Mouse (Mus musculus) midbrain, postnatal 0 days (tissue): ENCODE measurements around the gene Card10. TPM values are rescaled to one million over a fixed set of nuclear protein-coding genes. Genes with fewer than 3 reads are reported as not detected.

Source experiments
- ATAC-seq: fragments of 200-750 bp; cut with Nextera tagmentation; 2 replicates; pipeline ENCODE4 v1.8.0; 2017; ENCODE audit warnings: moderate number of reproducible peaks, mild to moderate bottlenecking, moderate TSS enrichment, moderate library complexity; ENCODE audit not compliant: low FRiP score
- DNase-seq: peaks from one replicate; pipeline ENCODE4 v3.0.0-alpha.2; 2015; ENCODE audit warnings: low spot score
- H3K27ac ChIP-seq: fragments of 300-500 bp; sonication (generic); 2 replicates; pipeline ENCODE4 v1.5.1; 2014; ENCODE audit warnings: low read depth, mild to moderate bottlenecking, low read length, mixed read lengths
- H3K27me3 ChIP-seq: fragments of 300-500 bp; sonication (generic); 2 replicates; pipeline ENCODE4 v1.6.1; 2014; ENCODE audit warnings: low read length, control low read depth, mixed read lengths; ENCODE audit not compliant: insufficient read depth
- H3K36me3 ChIP-seq: fragments of 300-500 bp; sonication (generic); 2 replicates; pipeline ENCODE4 v1.6.1; 2014; ENCODE audit warnings: low read length, control low read depth, mixed read lengths; ENCODE audit not compliant: insufficient read depth
- H3K4me1 ChIP-seq: fragments of 300-500 bp; sonication (generic); 2 replicates; pipeline ENCODE4 v1.6.1; 2014; ENCODE audit warnings: mild to moderate bottlenecking, control low read depth, antibody characterized with exemption, low read length, mixed read lengths; ENCODE audit not compliant: insufficient read depth
- H3K4me2 ChIP-seq: fragments of 300-500 bp; sonication (generic); 2 replicates; pipeline ENCODE4 v1.6.1; 2014; ENCODE audit warnings: low read depth, mild to moderate bottlenecking, low read length, mixed read lengths; ENCODE audit not compliant: poor library complexity, severe bottlenecking
- H3K4me3 ChIP-seq: fragments of 300-500 bp; sonication (generic); 2 replicates; pipeline ENCODE4 v1.5.1; 2014; ENCODE audit warnings: low read depth, mild to moderate bottlenecking, low read length, moderate library complexity
- H3K9ac ChIP-seq: fragments of 300-500 bp; sonication (generic); replicated peaks from 2 replicates; pipeline ENCODE4 v1.6.1; 2014; ENCODE audit warnings: mild to moderate bottlenecking, low read length, moderate library complexity, mixed read lengths; ENCODE audit not compliant: poor library complexity, severe bottlenecking
- H3K9me3 ChIP-seq: fragments of 300-500 bp; sonication (generic); 2 replicates; pipeline ENCODE4 v1.6.1; 2016; ENCODE audit warnings: low read length, control low read depth
- CTCF ChIP-seq: IDR thresholded peaks from 2 replicates; pipeline ENCODE4 v1.5.1; 2016; ENCODE audit warnings: antibody characterized with exemption, mild to moderate bottlenecking
- WGBS: fragments of 180-500 bp; shearing (Covaris S2); extraction: QIAGEN DNeasy Blood & Tissue Kit; methylation state at CpG from one replicate; pipeline ENCODE4 v1.1.7; 2014; 5-methylcytosine and 5-hydroxymethylcytosine counted together
- polyA plus RNA-seq: library from polyadenylated mRNA; unstranded; fragments of >200 nt; fragmentation: Nextera tagmentation; extraction: Ambion mirVana; gene quantifications from 2 replicates; pipeline ENCODE4 v1.2.1, GENCODE M21; 2015
- total RNA-seq: library from RNA; depleted of rRNA; stranded (reverse); fragments of >200 nt; gene quantifications from 2 replicates; pipeline ENCODE4 v1.2.3, GENCODE M21; 2014

Card10 gene
- total and polyA plus RNA-seq, 2 experiments from 2014 or later = 0.71 to 2.5 TPM

DNA sequence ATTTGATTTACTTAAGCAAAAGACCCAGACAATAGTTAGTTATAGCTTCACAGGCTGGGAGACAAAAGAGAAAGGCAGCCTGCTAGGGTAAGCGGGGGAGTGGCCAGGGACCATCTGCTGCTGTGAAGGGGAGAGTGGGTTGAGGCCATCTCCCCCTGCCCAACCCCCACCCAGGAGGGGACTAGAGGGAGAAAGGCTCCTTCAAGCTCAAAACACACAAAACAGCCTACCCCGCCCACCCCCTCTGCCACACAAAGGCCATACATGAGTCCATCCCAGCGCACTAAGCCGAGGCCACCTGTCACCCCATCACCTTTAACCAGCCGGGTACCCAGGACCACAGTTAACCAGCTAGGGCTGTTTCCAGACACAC lies 31.9 kb downstream of the Card10 start:
- DNase-seq (peak; percentile 61), ATAC-seq (no peak)
- no peak overlapping the region for H3K4me3 ChIP-seq
- no peaks in the 10 kb centered on the region for H3K36me3 ChIP-seq
- no peaks in the 10 kb centered on the region for H3K27me3 ChIP-seq
- H3K4me2 ChIP-seq = peak overlapping the region; percentile 20; the same call in 1 of the 2 replicates
- no peak overlapping the region for H3K27ac ChIP-seq
- peaks cover 5% of the 10 kb centered on the region; the same call in 1 of the 2 replicates for H3K4me1 ChIP-seq
- WGBS = 19% methylated on average over 5 of the region's 5 CpGs
- H3K9ac ChIP-seq = no peak overlapping the region
- TF ChIP-seq CTCF = no peak
- no peaks in the 10 kb centered on the region for H3K9me3 ChIP-seq

DNA sequence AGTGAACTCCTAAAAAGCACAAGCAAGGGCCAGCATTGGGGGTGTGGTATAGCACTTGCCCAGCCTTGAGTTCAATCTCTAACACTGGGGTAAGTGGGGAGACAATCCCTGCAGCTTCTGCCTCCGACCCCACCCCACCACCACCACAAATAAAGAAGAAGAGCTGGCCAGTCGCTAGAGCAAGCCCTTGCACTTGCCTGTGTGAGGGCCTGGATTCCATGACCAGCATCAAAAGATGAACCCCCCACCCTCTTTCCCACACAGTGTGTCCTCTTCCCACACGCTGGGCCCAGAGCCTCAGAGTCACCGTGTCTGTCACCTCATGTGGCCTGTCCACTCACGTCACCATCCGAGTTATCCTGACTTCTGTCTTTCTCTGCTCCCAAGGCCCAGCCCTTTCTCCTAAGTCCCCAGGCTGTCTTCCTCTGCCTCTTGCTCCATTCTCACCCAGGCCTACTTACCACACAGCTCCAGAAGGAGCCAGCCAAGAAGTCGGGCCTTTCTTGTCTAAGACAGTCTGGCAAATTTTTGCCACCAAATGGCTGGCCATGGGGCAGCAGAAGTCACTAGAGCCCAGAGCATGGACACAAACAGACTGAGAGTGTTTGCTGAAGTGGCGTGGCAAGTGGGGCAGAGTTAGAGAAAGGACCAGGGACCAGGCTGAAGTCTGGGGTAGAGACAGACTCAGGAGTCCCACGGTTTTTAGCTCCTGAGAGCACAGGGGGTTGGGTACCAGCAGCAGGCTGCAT lies 32.4 kb downstream of the Card10 start:
- DNase-seq (no peak), ATAC-seq (no peak)
- H3K4me2 ChIP-seq = no peak overlapping the region
- no peaks in the 10 kb centered on the region for H3K36me3 ChIP-seq
- no peak overlapping the region for H3K27ac ChIP-seq
- no peak overlapping the region for H3K9ac ChIP-seq
- H3K4me3 ChIP-seq = no peak overlapping the region
- H3K27me3 ChIP-seq = no peaks in the 10 kb centered on the region
- no peak for TF ChIP-seq CTCF
- 24% methylated on average over 9 of the region's 9 CpGs for WGBS
- H3K4me1 ChIP-seq = peaks cover 5% of the 10 kb centered on the region; the same call in 1 of the 2 replicates
- no peaks in the 10 kb centered on the region for H3K9me3 ChIP-seq

DNA sequence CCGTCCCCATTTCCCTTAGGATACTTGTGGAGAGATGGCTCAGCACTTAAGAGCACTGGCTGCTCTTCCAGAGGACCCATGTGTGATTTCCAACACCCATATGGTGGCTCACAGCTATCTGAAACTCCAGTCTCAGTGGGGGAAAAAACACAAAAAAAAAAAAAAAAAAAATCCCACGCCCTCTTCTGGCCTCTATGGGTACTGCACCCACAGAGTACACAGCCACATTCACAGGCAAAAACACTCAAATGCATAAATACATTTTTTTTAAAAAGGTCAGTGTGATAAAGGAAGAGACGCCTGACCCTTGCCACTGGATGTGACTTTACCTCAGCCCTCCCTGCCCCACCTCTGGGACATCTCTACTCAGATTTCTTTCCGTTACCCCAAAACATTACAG lies 33.8 kb downstream of the Card10 start:
- TF ChIP-seq CTCF = peak; percentile 55
- no peak overlapping the region for H3K4me3 ChIP-seq
- H3K27me3 ChIP-seq = no peaks in the 10 kb centered on the region
- H3K9me3 ChIP-seq = no peaks in the 10 kb centered on the region
- no peak overlapping the region for H3K4me2 ChIP-seq
- H3K27ac ChIP-seq = no peak overlapping the region
- no peak overlapping the region for H3K9ac ChIP-seq
- WGBS = 92% methylated on average over 4 of the region's 4 CpGs
- H3K4me1 ChIP-seq = peaks cover 5% of the 10 kb centered on the region; the same call in 1 of the 2 replicates
- DNase-seq = no peak
- no peak for ATAC-seq
- H3K36me3 ChIP-seq = no peaks in the 10 kb centered on the region

DNA sequence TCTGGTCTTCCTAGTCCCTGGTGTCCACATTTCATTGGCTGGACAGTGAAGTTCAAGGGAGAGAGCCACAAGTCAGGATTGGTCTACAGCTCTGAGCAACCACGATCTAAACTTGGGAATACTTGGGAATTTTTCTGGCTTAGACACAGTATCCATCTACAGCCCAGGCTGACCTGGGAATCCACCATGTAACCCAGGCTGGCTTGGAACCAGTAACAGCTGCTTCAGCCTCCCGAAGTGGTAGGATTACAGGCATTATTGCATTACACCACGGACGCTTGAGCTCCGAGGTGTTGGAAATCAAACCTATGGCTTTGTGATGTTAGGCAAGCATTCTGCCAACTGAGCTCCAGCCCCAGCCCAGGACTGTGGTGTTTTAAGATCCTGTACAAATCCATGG lies 39.1 kb downstream of the Card10 start:
- 77% methylated on average over 5 of the region's 5 CpGs for WGBS
- TF ChIP-seq CTCF = no peak
- H3K36me3 ChIP-seq = no peaks in the 10 kb centered on the region

GRCm38 (mm10) chr15:78763210-78763609 lies 39.6 kb downstream of the Card10 start:
- no peak for TF ChIP-seq CTCF
- Histone ChIP-seq H3K27ac (no peak overlapping the region), H3K4me1 (no peaks in the 10 kb centered on the region), H3K4me2 (no peak overlapping the region), H3K36me3 (no peaks in the 10 kb centered on the region), H3K4me3 (no peak overlapping the region), H3K9me3 (no peaks in the 10 kb centered on the region), H3K9ac (no peak overlapping the region), H3K27me3 (no peaks in the 10 kb centered on the region)
- no peak for ATAC-seq
- DNase-seq = peak; percentile 61
- WGBS = 23% methylated on average over 9 of the region's 10 CpGs

More for the DNA sequence above, 39.1 kb downstream of the Card10 start:
- Histone ChIP-seq H3K4me3 (no peak overlapping the region), H3K9me3 (no peaks in the 10 kb centered on the region), H3K4me1 (no peaks in the 10 kb centered on the region), H3K27me3 (no peaks in the 10 kb centered on the region), H3K27ac (no peak overlapping the region), H3K9ac (no peak overlapping the region), H3K4me2 (no peak overlapping the region)
- DNase-seq = no peak
- ATAC-seq = no peak

DNA sequence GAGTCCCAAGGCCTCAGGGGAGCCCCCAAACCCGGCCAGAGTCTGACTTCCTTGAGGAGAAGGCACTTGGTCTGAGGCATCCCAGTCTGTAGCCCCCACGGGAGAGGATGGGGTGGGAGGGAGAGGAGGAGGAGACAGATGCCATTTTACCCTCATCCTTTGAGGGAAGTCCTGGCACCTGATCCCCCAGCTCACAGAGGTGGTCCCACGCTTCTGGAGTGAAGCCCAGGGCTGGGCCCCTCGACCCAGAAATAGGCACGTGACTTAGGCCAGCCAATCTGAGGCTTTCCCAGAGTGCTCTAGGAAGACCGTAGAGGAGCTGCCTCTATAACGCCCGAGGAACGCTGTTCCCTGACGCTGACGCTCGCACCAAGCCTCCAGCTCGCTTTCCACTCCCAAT lies 41.7 kb downstream of the Card10 start:
- WGBS = 85% methylated on average over 13 of the region's 13 CpGs
- Histone ChIP-seq H3K9ac (no peak overlapping the region), H3K4me3 (no peak overlapping the region), H3K4me1 (no peaks in the 10 kb centered on the region), H3K27me3 (no peaks in the 10 kb centered on the region), H3K4me2 (no peak overlapping the region), H3K9me3 (no peaks in the 10 kb centered on the region), H3K36me3 (no peaks in the 10 kb centered on the region), H3K27ac (no peak overlapping the region)
- ATAC-seq (no peak), DNase-seq (no peak)
- TF ChIP-seq CTCF = no peak
